Mouse (Mus musculus): ENCODE results near the gene Scn3a. TPM values are rescaled to one million over a fixed set of nuclear protein-coding genes. Genes with fewer than 3 reads are reported as not detected.

Scn3a gene
- polyA plus RNA-seq, 1 experiment from 2014 or later, result 3.0 TPM

- Histone ChIP-seq H3K9ac (no peak overlapping the region), H3K9me3 (no peaks in the 10 kb centered on the region), H3K4me3 (no peak overlapping the region), H3K27me3 (no peaks in the 10 kb centered on the region), H3K36me3 (no peaks in the 10 kb centered on the region), H3K27ac (no peak overlapping the region), H3K4me2 (replicated peaks) (no peak overlapping the region), H3K4me1 (peaks cover 6% of the 10 kb centered on the region; the same call in 1 of the 2 replicates)
- no peak for ATAC-seq (ENCODE audit: low FRiP score, low read depth)
- 93% methylated on average over 3 of the region's 3 CpGs for WGBS
These were observed 16.9 kb downstream of the Scn3a start for GRCm38 (mm10) chr2:65550564-65550963.

- Histone ChIP-seq H3K27me3 (no peaks in the 10 kb centered on the region), H3K27ac (no peak overlapping the region), H3K4me2 (replicated peaks) (no peak overlapping the region), H3K36me3 (no peaks in the 10 kb centered on the region), H3K9ac (no peak overlapping the region), H3K4me1 (peaks cover 6% of the 10 kb centered on the region; the same call in 1 of the 2 replicates), H3K9me3 (no peaks in the 10 kb centered on the region), H3K4me3 (no peak overlapping the region)
- 90% methylated on average over 6 of the region's 6 CpGs for whole genome bisulfite sequencing
- no peak for ATAC-seq (ENCODE audit: low FRiP score, low read depth)
These were observed 18.8 kb downstream of the Scn3a start for GRCm38 (mm10) chr2:65548665-65549064.

- Histone ChIP-seq H3K27ac (no peak overlapping the region), H3K36me3 (no peaks in the 10 kb centered on the region), H3K4me2 (replicated peaks) (no peak overlapping the region), H3K4me1 (peaks cover 2% of the 10 kb centered on the region; the same call in 1 of the 2 replicates), H3K9ac (no peak overlapping the region), H3K9me3 (no peaks in the 10 kb centered on the region), H3K4me3 (no peak overlapping the region), H3K27me3 (no peaks in the 10 kb centered on the region)
- ATAC-seq (ENCODE audit: low FRiP score, low read depth), result no peak
- WGBS, result 70% methylated on average over 4 of the region's 4 CpGs
These were observed 20.1 kb downstream of the Scn3a start for GRCm38 (mm10) chr2:65547341-65547740.

- H3K4me1 ChIP-seq, result peaks cover 10% of the 10 kb centered on the region; the same call in 1 of the 2 replicates
- no peak overlapping the region for H3K4me3 ChIP-seq
- no peak for ATAC-seq (ENCODE audit: low FRiP score, low read depth)
- 62% methylated on average over 10 of the region's 10 CpGs for WGBS
- no peaks in the 10 kb centered on the region for H3K27me3 ChIP-seq
- no peaks in the 10 kb centered on the region for H3K36me3 ChIP-seq
- no peak overlapping the region for H3K9ac ChIP-seq
- H3K27ac ChIP-seq, result no peak overlapping the region
- H3K4me2 ChIP-seq (replicated peaks), result no peak overlapping the region
- H3K9me3 ChIP-seq, result no peaks in the 10 kb centered on the region
These were observed 24.4 kb downstream of the Scn3a start for GRCm38 (mm10) chr2:65542906-65543592.

DNA sequence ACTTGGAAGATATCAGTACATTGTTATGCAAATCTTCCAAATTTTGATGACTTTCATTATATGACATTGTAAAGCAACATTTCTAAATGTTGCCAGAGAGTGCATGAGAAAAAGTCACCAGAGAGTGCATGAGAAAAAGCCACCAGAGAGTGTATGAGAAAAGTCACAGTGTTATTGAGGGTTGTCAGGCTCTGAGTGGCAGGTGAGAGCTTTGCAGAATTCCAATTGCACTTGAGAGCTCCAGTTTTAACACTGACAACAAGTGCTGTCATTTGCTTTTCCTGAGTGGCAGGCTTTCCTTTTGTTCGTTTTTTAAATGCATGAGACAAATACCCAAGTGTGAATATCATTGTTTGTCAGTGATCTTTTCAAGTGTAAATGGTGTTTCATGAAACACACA is 25.6 kb downstream of the Scn3a start:
- WGBS, result 76% methylated on average over 1 of the region's 1 CpGs
- peaks cover 11% of the 10 kb centered on the region; the same call in 1 of the 2 replicates for H3K4me1 ChIP-seq
- H3K9ac ChIP-seq, result no peak overlapping the region
- H3K4me3 ChIP-seq, result no peak overlapping the region
- H3K36me3 ChIP-seq, result no peaks in the 10 kb centered on the region
- ATAC-seq (ENCODE audit: low FRiP score, low read depth), result no peak
- H3K27me3 ChIP-seq, result no peaks in the 10 kb centered on the region
- H3K9me3 ChIP-seq, result no peaks in the 10 kb centered on the region
- H3K27ac ChIP-seq, result no peak overlapping the region
- no peak overlapping the region for H3K4me2 ChIP-seq (replicated peaks)

DNA sequence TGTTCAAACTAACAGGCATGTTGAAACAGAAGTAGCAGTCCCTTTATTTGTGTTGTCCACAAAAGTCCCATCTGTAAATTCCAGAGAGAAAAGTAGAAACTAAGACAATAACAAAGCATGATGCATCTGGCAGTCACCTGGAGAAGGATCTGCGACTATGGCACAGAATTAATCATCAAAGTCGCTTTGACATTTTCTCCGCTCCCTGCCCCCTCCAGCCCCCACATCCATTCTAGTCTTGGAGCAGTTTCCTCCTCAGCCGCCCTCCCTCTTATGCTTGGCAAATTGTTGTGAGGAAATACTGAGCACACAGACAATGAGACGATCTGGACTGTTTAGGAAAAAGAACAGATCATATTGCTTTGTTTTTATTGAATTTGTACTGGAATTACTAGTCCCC is 29.0 kb downstream of the Scn3a start:
- Histone ChIP-seq H3K9ac (no peak overlapping the region), H3K27ac (no peak overlapping the region), H3K4me2 (replicated peaks) (no peak overlapping the region), H3K4me1 (peaks cover 11% of the 10 kb centered on the region; the same call in 1 of the 2 replicates), H3K27me3 (no peaks in the 10 kb centered on the region), H3K9me3 (no peaks in the 10 kb centered on the region), H3K36me3 (no peaks in the 10 kb centered on the region), H3K4me3 (no peak overlapping the region)
- 38% methylated on average over 5 of the region's 5 CpGs for WGBS
- ATAC-seq (ENCODE audit: low FRiP score, low read depth), result no peak

DNA sequence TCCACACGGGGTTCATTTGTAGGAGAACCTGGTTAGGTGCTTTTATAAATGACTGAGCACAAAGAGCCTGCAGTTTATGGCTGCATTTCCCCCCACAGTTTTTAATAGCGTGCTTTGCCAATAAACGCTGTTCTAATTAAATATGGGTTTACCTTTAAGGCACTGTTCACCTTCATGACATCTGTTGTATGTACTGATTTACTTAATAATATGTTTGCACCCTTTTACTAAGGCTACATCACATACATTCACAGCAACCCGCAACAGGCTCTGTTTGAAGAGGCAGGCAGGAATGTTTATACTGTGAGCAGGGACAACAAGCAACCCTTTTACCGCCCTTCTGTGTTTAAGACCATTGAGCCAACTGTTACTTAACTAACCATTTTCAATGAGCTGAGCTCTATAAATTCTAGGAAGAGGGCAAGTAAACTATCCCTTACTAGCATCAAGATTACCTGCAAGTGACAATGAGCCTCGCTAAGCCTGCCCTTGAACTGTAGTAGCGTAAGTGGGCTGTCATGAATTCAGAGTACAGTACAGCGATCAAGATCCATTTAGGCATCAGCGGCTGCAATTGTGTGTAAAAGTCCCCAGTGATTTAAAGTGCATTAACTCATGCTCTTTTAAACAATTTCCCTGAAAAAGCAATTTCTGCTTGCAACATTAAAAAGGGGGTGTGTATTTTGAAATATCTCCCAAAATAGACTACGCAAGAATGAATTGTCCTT is 35.1 kb downstream of the Scn3a start:
- Histone ChIP-seq H3K27me3 (no peaks in the 10 kb centered on the region), H3K4me3 (no peak overlapping the region), H3K27ac (no peak overlapping the region), H3K9me3 (no peaks in the 10 kb centered on the region), H3K36me3 (no peaks in the 10 kb centered on the region), H3K4me1 (peaks cover 10% of the 10 kb centered on the region; the same call in 1 of the 2 replicates), H3K4me2 (replicated peaks) (peak overlapping the region; percentile 42), H3K9ac (no peak overlapping the region)
- WGBS, result 29% methylated on average over 10 of the region's 10 CpGs
- ATAC-seq (ENCODE audit: low FRiP score, low read depth), result peak; percentile 57; the same call in 1 of the 2 replicates

DNA sequence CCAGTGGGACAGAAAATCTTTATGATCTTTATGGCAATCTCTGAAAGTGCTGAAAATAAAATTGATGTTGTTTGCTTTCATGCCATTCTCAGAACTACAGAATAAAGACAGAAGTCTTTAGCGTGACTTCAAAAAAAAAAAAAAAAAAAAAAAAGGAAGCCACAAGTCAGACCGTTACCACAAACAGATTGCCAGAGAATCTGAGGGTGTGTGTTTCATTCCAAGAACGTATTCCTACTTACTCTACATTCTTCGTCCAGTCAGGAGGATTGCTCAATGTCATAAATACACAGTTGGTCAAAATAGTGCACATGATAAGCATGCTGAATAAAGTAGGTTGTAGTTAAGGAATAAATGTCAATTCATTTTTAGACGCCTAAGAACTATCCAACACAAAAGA is 38.3 kb downstream of the Scn3a start:
- Histone ChIP-seq H3K4me1 (peaks cover 10% of the 10 kb centered on the region; the same call in 1 of the 2 replicates), H3K9me3 (no peaks in the 10 kb centered on the region), H3K4me3 (no peak overlapping the region), H3K36me3 (no peaks in the 10 kb centered on the region), H3K9ac (no peak overlapping the region), H3K27me3 (no peaks in the 10 kb centered on the region), H3K4me2 (replicated peaks) (no peak overlapping the region), H3K27ac (no peak overlapping the region)
- ATAC-seq (ENCODE audit: low FRiP score, low read depth), result no peak
- 54% methylated on average over 5 of the region's 5 CpGs for WGBS

- no peak for ATAC-seq (ENCODE audit: low FRiP score, low read depth)
- H3K4me1 ChIP-seq, result no peaks in the 10 kb centered on the region
- H3K27ac ChIP-seq, result no peak overlapping the region
- no peaks in the 10 kb centered on the region for H3K36me3 ChIP-seq
- H3K9ac ChIP-seq, result no peak overlapping the region
- H3K9me3 ChIP-seq, result no peaks in the 10 kb centered on the region
- no peaks in the 10 kb centered on the region for H3K27me3 ChIP-seq
- no peak overlapping the region for H3K4me2 ChIP-seq (replicated peaks)
- WGBS, result 65% methylated on average over 6 of the region's 6 CpGs
- no peak overlapping the region for H3K4me3 ChIP-seq
These were observed 50.7 kb downstream of the Scn3a start for GRCm38 (mm10) chr2:65516703-65517102.

DNA sequence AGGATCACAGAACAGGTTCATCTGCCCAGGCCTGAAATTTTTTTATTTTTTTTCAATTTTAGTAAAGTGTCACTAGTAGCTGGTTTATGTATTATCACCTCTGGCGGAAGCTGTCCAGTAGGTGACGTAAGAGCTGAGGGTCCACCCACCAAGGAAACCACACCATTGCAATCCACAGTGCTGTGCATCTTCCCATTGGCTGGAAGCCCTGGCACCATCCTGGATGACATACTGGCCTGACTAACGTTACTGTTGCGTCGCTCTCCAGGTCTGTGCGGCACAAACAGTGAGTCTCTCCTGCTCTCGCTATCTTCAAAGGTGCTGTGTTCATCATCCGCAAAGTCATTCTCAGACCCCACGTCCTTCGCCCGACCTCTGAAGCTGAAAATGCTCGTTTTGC is 59.2 kb downstream of the Scn3a start:
- H3K36me3 ChIP-seq, result no peaks in the 10 kb centered on the region
- no peaks in the 10 kb centered on the region for H3K27me3 ChIP-seq
- no peak for ATAC-seq (ENCODE audit: low FRiP score, low read depth)
- H3K9ac ChIP-seq, result no peak overlapping the region
- H3K4me3 ChIP-seq, result no peak overlapping the region
- no peaks in the 10 kb centered on the region for H3K4me1 ChIP-seq
- H3K4me2 ChIP-seq (replicated peaks), result no peak overlapping the region
- 83% methylated on average over 12 of the region's 12 CpGs for WGBS
- H3K27ac ChIP-seq, result no peak overlapping the region
- no peaks in the 10 kb centered on the region for H3K9me3 ChIP-seq

DNA sequence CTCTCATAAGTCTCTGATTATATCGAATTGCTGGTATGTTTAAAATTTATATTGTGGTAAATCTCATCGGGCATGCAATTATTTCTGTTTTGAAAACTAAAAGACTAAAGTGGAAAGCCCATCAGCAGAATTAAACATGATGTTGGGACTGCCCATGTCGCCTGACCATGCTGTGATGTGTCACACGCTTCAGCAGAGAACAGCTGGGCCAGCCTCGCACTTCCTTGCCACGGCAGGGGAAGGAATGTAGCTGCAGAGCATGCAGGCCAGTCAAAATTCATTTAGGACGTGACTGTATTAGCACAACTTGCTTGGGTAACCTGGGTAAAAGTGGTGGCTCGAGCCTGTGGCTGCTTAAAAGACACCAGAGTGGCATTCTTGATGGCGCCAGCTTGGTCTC is 77.0 kb downstream of the Scn3a start:
- Histone ChIP-seq H3K4me2 (replicated peaks) (no peak overlapping the region), H3K27me3 (no peaks in the 10 kb centered on the region), H3K36me3 (no peaks in the 10 kb centered on the region), H3K27ac (no peak overlapping the region), H3K9me3 (no peaks in the 10 kb centered on the region), H3K9ac (no peak overlapping the region), H3K4me3 (no peak overlapping the region), H3K4me1 (no peaks in the 10 kb centered on the region)
- WGBS, result 68% methylated on average over 9 of the region's 9 CpGs
- no peak for ATAC-seq (ENCODE audit: low FRiP score, low read depth)

DNA sequence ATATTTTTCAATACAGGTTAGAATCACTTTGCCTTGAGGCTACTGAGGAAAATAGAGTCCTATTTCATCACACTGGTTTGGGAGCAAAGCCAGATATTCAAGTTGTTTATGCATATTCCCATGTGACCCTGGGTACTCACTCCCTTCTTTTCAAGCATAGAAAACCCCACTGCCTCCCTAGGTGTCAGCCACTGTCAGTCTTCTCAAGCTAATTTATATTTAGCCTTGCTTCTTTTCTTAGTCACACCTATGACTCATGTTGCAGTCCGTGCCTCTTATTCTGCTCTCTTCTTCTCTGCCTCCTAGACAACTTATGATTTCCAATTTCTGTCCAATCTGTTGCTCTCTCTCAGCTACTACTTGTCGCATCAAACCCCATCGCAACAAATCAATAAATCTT is 84.0 kb downstream of the Scn3a start:
- no peaks in the 10 kb centered on the region for H3K27me3 ChIP-seq
- no peaks in the 10 kb centered on the region for H3K36me3 ChIP-seq
- 41% methylated on average over 3 of the region's 3 CpGs for WGBS
- H3K4me2 ChIP-seq (replicated peaks), result no peak overlapping the region
- no peak overlapping the region for H3K27ac ChIP-seq
- peaks cover 6% of the 10 kb centered on the region; the same call in 1 of the 2 replicates for H3K4me1 ChIP-seq
- H3K9me3 ChIP-seq, result peaks cover 2% of the 10 kb centered on the region; the same call in 1 of the 2 replicates
- no peak overlapping the region for H3K4me3 ChIP-seq
- H3K9ac ChIP-seq, result no peak overlapping the region
- ATAC-seq (ENCODE audit: low FRiP score, low read depth), result no peak
